Mouse (Mus musculus) MEL (cell line): Measurements from ENCODE around the gene Tpd52l1. TPM values are rescaled to one million over a fixed set of nuclear protein-coding genes. Genes with fewer than 3 reads are reported as not detected.

Experiments used
- DNase-seq: peaks from one replicate; pipeline ENCODE4 v3.0.0; 2011; ENCODE audit warnings: low read depth, low spot score
- H3K27ac ChIP-seq: 2 replicates; pipeline ENCODE4 v1.5.1; 2012; ENCODE audit warnings: low read depth, mild to moderate bottlenecking, control low read depth, low read length, moderate library complexity; ENCODE audit not compliant: control insufficient read depth
- H3K27me3 ChIP-seq, 2 experiments: fragments of 150-350 bp in 1 of 2; sonication (generic) in 1 of 2; 2 replicates each; pipeline ENCODE4 v1.6.1; 2012; ENCODE audit warnings: low read length in 2 of 2, mild to moderate bottlenecking in 2 of 2, improper control_type of control experiment in 1 of 2, moderate library complexity in 1 of 2; ENCODE audit not compliant: insufficient read depth in 2 of 2, control insufficient read depth in 1 of 2
- H3K36me3 ChIP-seq, 2 experiments: 2 replicates each; pipeline ENCODE4 v1.6.1; 2012 to 2014; ENCODE audit warnings: low read length in 2 of 2, improper control_type of control experiment in 1 of 2, inconsistent platforms in 1 of 2, mild to moderate bottlenecking in 1 of 2; ENCODE audit not compliant: insufficient read depth in 2 of 2, control insufficient read depth in 1 of 2
- H3K4me1 ChIP-seq, 2 experiments: fragments of 150-350 bp in 1 of 2; sonication (generic) in 1 of 2; 2 replicates each; pipeline ENCODE4 v1.6.1; 2012; ENCODE audit warnings: low read length in 2 of 2, improper control_type of control experiment in 1 of 2, mild to moderate bottlenecking in 1 of 2; ENCODE audit not compliant: insufficient read depth in 2 of 2, control insufficient read depth in 1 of 2
- H3K4me3 ChIP-seq, 2 experiments: fragments of 150-350 bp in 1 of 2; sonication (generic) in 1 of 2; 2 replicates each; pipeline ENCODE4 v1.5.1; 2012; ENCODE audit warnings: low read depth in 2 of 2, low read length in 2 of 2, mild to moderate bottlenecking in 2 of 2, moderate library complexity in 2 of 2, control low read depth in 1 of 2, improper control_type of control experiment in 1 of 2; ENCODE audit not compliant: control insufficient read depth in 1 of 2, insufficient read depth in 1 of 2
- H3K79me2 ChIP-seq: 2 replicates; pipeline ENCODE4 v1.6.1; 2012; ENCODE audit warnings: mild to moderate bottlenecking, low read length, moderate library complexity; ENCODE audit not compliant: control insufficient read depth, poor library complexity, insufficient read depth
- H3K9ac ChIP-seq: 2 replicates; pipeline ENCODE4 v1.6.1; 2012; ENCODE audit warnings: low read depth, mild to moderate bottlenecking, control low read depth, low read length, moderate library complexity; ENCODE audit not compliant: control insufficient read depth, poor library complexity, severe bottlenecking
- H3K9me3 ChIP-seq: fragments of 150-350 bp; sonication (generic); replicated peaks from 2 replicates; pipeline ENCODE4 v1.6.1; 2012; ENCODE audit warnings: mild to moderate bottlenecking, low read length, improper control_type of control experiment, moderate library complexity; ENCODE audit not compliant: insufficient read depth
- CHD1 ChIP-seq: IDR thresholded peaks from 2 replicates; pipeline ENCODE4 v1.6.1; 2012; ENCODE audit warnings: low read depth, mild to moderate bottlenecking, inconsistent platforms, low read length, improper control_type of control experiment
- CHD2 ChIP-seq: IDR thresholded peaks from 2 replicates; pipeline ENCODE4 v1.6.1; 2011; ENCODE audit warnings: low read length, improper control_type of control experiment
- ETS1 ChIP-seq: IDR thresholded peaks from 2 replicates; pipeline ENCODE4 v1.6.1; 2012; ENCODE audit warnings: low read depth, mild to moderate bottlenecking, inconsistent platforms, low read length, improper control_type of control experiment, moderate library complexity
- GABPA ChIP-seq: IDR thresholded peaks from 2 replicates; pipeline ENCODE4 v1.6.1; 2012; ENCODE audit warnings: low read depth, mild to moderate bottlenecking, inconsistent platforms, low read length, improper control_type of control experiment, moderate library complexity
- GATA1 ChIP-seq: IDR thresholded peaks from 2 replicates; pipeline ENCODE4 v1.6.1; 2011; ENCODE audit warnings: low read depth, low read length, improper control_type of control experiment
- HCFC1 ChIP-seq: IDR thresholded peaks from 2 replicates; pipeline ENCODE4 v1.6.1; 2012; ENCODE audit warnings: low read depth, mild to moderate bottlenecking, inconsistent platforms, low read length, improper control_type of control experiment, moderate library complexity
- MAFK ChIP-seq: IDR thresholded peaks from 2 replicates; pipeline ENCODE4 v1.6.1; 2011; ENCODE audit warnings: low read depth, mild to moderate bottlenecking, low read length, improper control_type of control experiment, borderline replicate concordance
- NELFE ChIP-seq: IDR thresholded peaks from 2 replicates; pipeline ENCODE4 v1.6.1; 2011; ENCODE audit warnings: low read depth, low read length, improper control_type of control experiment
- NRF1 ChIP-seq: IDR thresholded peaks from 2 replicates; pipeline ENCODE4 v1.6.1; 2014; ENCODE audit warnings: low read depth, mild to moderate bottlenecking, inconsistent platforms, low read length, improper control_type of control experiment, moderate library complexity; ENCODE audit not compliant: poor library complexity, insufficient read depth, severe bottlenecking
- POLR2AphosphoS2 ChIP-seq: IDR thresholded peaks from 2 replicates; pipeline ENCODE4 v1.6.1; 2011; ENCODE audit warnings: low read length, improper control_type of control experiment
- POLR2AphosphoS5 ChIP-seq: IDR thresholded peaks from 2 replicates; pipeline ENCODE4 v1.6.1; 2012; ENCODE audit warnings: low read depth, borderline replicate concordance, mild to moderate bottlenecking, inconsistent platforms, low read length, moderate library complexity, mixed read lengths
- RCOR1 ChIP-seq: IDR thresholded peaks from 2 replicates; pipeline ENCODE4 v1.6.1; 2012; ENCODE audit warnings: low read depth, mild to moderate bottlenecking, inconsistent platforms, low read length, improper control_type of control experiment
- SIN3A ChIP-seq: IDR thresholded peaks from 2 replicates; pipeline ENCODE4 v1.6.1; 2012; ENCODE audit warnings: low read length, improper control_type of control experiment, inconsistent platforms
- TBP ChIP-seq: IDR thresholded peaks from 2 replicates; pipeline ENCODE4 v1.8.0; 2011; ENCODE audit warnings: low read depth, low read length, improper control_type of control experiment
- TCF12 ChIP-seq: IDR thresholded peaks from 2 replicates; pipeline ENCODE4 v1.6.1; 2014; ENCODE audit warnings: low read depth, mild to moderate bottlenecking, inconsistent platforms, low read length, improper control_type of control experiment, moderate library complexity
- ZMIZ1 ChIP-seq: IDR thresholded peaks from 2 replicates; pipeline ENCODE4 v1.6.1; 2012; ENCODE audit warnings: low read depth, mild to moderate bottlenecking, inconsistent platforms, low read length, improper control_type of control experiment, moderate library complexity
- ZNF384 ChIP-seq: IDR thresholded peaks from 2 replicates; pipeline ENCODE4 v1.6.1; 2012; ENCODE audit warnings: low read depth, mild to moderate bottlenecking, inconsistent platforms, low read length, improper control_type of control experiment
- polyA plus RNA-seq, 2 experiments: library from polyadenylated mRNA; stranded (reverse) in 1 of 2; unstranded in 1 of 2; fragments of >175 nt in 1 of 2; fragments of >200 nt in 1 of 2; gene quantifications; 2 replicates each; pipeline versions ENCODE4 v1.2.1 to v1.2.4; 2012; ENCODE audit warnings: low replicate concordance in 2 of 2, low read depth in 1 of 2; ENCODE audit not compliant: insufficient read length in 2 of 2, insufficient read depth in 1 of 2, missing spikeins in 1 of 2
- total RNA-seq: library from RNA; depleted of rRNA; stranded (reverse); fragments of 300-350 nt; gene quantifications from 2 replicates; pipeline ENCODE4 v1.2.3, GENCODE M21; 2012; rRNA removed

Tpd52l1 gene
- total and polyA plus RNA-seq, 3 experiments, result not detected

DNA sequence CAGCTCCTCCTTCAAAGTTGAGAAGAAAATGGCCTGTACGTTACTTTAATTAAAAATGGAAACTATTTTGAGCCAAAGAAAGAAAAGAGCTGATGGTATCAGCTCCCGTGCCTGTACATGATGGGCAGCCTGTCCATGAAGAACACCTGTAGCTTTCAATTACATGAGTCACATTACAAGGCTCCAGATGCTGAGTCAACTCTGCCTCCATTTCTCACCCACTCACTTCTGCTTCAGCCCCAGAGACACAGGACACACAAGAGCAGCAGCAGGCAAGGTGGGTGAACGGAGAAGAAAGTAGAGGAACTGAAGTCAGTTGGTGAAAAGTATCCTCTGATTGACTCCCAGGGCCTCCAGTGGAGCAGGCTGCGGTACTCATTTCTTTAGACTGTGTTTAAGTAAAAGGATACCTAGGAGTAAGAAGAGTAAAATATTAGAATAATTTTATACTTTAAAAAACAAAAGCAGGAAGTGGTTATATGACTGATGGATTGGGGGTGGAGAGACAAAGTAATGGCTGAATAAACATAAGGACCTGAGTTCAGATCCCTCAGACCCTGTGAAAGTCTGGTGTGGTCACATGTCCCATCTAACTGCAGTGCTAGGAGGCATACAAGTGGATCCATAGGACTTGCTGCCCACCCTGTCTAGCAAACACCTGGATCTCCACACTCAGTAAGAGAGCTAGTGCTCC, 156.9 kb downstream of the Tpd52l1 start:
- TF ChIP-seq GATA1 (no peak), HCFC1 (no peak), MAFK (no peak), ZMIZ1 (no peak), TBP (no peak), ETS1 (no peak), GABPA (no peak), TCF12 (no peak), ZNF384 (no peak), NELFE (no peak), SIN3A (no peak), RCOR1 (no peak), CHD1 (no peak)

DNA sequence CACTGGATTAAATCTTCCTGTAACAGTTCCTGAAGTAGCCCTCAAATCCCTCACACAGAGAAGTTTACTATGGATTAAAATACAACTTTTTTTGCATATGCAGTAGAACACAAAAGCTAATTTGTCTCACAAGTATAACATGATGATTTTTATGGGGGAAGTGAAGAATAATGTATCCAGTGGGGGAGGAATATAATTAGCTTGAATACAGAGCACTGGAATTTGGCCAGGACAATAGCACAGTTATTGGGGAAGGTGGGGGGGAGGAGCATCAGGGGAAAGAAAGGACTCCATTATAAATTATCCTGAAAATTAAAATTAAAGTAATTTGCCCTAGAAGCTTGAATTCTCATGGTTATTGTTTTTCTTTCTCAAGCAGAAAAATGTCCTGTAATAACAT, 158.0 kb downstream of the Tpd52l1 start:
- H3K36me3 ChIP-seq, result no peaks in the 10 kb centered on the region
- H3K4me1 ChIP-seq, result no peaks in the 10 kb centered on the region
- no peak for DNase-seq
- no peak overlapping the region for H3K27ac ChIP-seq
- no peak overlapping the region for H3K4me3 ChIP-seq
- H3K9me3 ChIP-seq, result no peaks in the 10 kb centered on the region
- H3K9ac ChIP-seq, result no peak overlapping the region
- no peak for TF ChIP-seq HCFC1
- no peak for TF ChIP-seq POLR2AphosphoS5
- no peak for TF ChIP-seq POLR2AphosphoS2
- TF ChIP-seq NRF1, result no peak
- TF ChIP-seq CHD2, result no peak
- no peak for TF ChIP-seq TBP
- H3K27me3 ChIP-seq, result no peaks in the 10 kb centered on the region
- H3K79me2 ChIP-seq, result no peaks in the 10 kb centered on the region

More for the DNA sequence above, 156.9 kb downstream of the Tpd52l1 start:
- Histone ChIP-seq H3K27me3 (no peaks in the 10 kb centered on the region), H3K36me3 (no peaks in the 10 kb centered on the region), H3K9ac (no peak overlapping the region), H3K4me3 (no peak overlapping the region), H3K79me2 (no peaks in the 10 kb centered on the region), H3K9me3 (no peaks in the 10 kb centered on the region), H3K4me1 (no peaks in the 10 kb centered on the region), H3K27ac (no peak overlapping the region)
- no peak for DNase-seq

Other genes starting within 250 kb of the Tpd52l1 start
- 41.0 and 51.6 TPM in 2 replicates for gene Hddc2, start 132.6 kb downstream of the Tpd52l1 start, total RNA-seq
- gene Hddc2, start 132.6 kb downstream of the Tpd52l1 start, polyA plus RNA-seq, result 10 to 100 TPM in 1 of 2 experiments, not detected in 1; 40.5 TPM
- not detected in 2 replicates for gene Rnf217, start 163.2 kb upstream of the Tpd52l1 start, total RNA-seq
- not detected for gene Rnf217, start 163.2 kb upstream of the Tpd52l1 start, polyA plus RNA-seq